In genomic region chr4:33270386-33271314, GRCm38 (mm10) we compare ENCODE assay signal across 15 mouse cellular contexts.
"Had no signal": no experiment of that assay in that cellular context is flagged by ENCODE, and none has a peak within 500 bp of the region (broad histone marks: within the 10 kb centered on the region; RNA-seq: fewer than 3 reads in every experiment).

No protein-coding gene starts in this region.

- H3K36me3 ChIP-seq: limb, embryonic 15.5 days; liver, embryonic 12.5 days; midbrain, embryonic 10.5 days; neural tube, embryonic 12.5 days; stomach, embryonic 15.5 days had no signal

- H3K9ac ChIP-seq: limb, embryonic 15.5 days; liver, embryonic 12.5 days; lung, embryonic 14.5 days; neural tube, embryonic 12.5 days; stomach, embryonic 15.5 days had no signal

- ATAC-seq: liver, embryonic 12.5 days had no signal

- H3K27me3 ChIP-seq: limb, embryonic 15.5 days; liver, embryonic 12.5 days; neural tube, embryonic 12.5 days; stomach, embryonic 15.5 days had no signal

- H3K9me3 ChIP-seq: limb, embryonic 15.5 days; liver, embryonic 12.5 days; midbrain, embryonic 10.5 days; neural tube, embryonic 12.5 days; stomach, embryonic 15.5 days had no signal

- H3K4me3 ChIP-seq: layer of hippocampus, adult 2 months; limb, embryonic 15.5 days; liver, embryonic 12.5 days; midbrain, embryonic 10.5 days; myocyte; neural tube, embryonic 12.5 days; stomach, embryonic 15.5 days had no signal

- H3K27ac ChIP-seq: layer of hippocampus, adult 2 months; limb, embryonic 15.5 days; liver, embryonic 12.5 days; midbrain, embryonic 10.5 days; neural tube, embryonic 12.5 days; stomach, embryonic 15.5 days had no signal

- DNase-seq: kidney, adult 11 months; kidney, postnatal 14 days; lung, embryonic 14.5 days; lung, postnatal 10 days; lung, postnatal 4 days; midbrain, embryonic 14.5 days; retina, postnatal 1 day; right cerebral cortex, postnatal 14 days had no signal

- H3K4me2 ChIP-seq: limb, embryonic 15.5 days; liver, embryonic 12.5 days; lung, embryonic 14.5 days; neural tube, embryonic 12.5 days; stomach, embryonic 15.5 days had no signal

- H3K4me1 ChIP-seq: limb, embryonic 15.5 days; liver, embryonic 12.5 days; midbrain, embryonic 10.5 days; neural tube, embryonic 12.5 days; stomach, embryonic 15.5 days had no signal
